Mouse (Mus musculus) liver, postnatal 0 days (tissue): Measurements from ENCODE around the gene Bbx. TPM values are rescaled to one million over a fixed set of nuclear protein-coding genes. Genes with fewer than 3 reads are reported as not detected.
A peak's percentile ranks its signal among the peaks of the same experiment; 100 is the strongest.

Experiments
- ATAC-seq: fragments of 200-750 bp; cut with Nextera tagmentation; 2 replicates; pipeline ENCODE4 v1.8.0; 2017; ENCODE audit warnings: mild to moderate bottlenecking, moderate library complexity
- DNase-seq: peaks from one replicate; pipeline ENCODE4 v3.0.0-alpha.2; 2016
- H3K27ac ChIP-seq: fragments of 300-500 bp; sonication (generic); 2 replicates; pipeline ENCODE4 v1.5.1; 2014; ENCODE audit warnings: antibody characterized with exemption, moderate library complexity, mild to moderate bottlenecking, low read depth
- H3K27me3 ChIP-seq: fragments of 300-500 bp; sonication (generic); 2 replicates; pipeline ENCODE4 v1.6.1; 2014; ENCODE audit warnings: low read length, control low read depth, mixed read lengths; ENCODE audit not compliant: insufficient read depth
- H3K36me3 ChIP-seq: fragments of 300-500 bp; sonication (generic); replicated peaks from 2 replicates; pipeline ENCODE4 v1.6.1; 2014; ENCODE audit warnings: mild to moderate bottlenecking, control low read depth, low read length, moderate library complexity, mixed read lengths; ENCODE audit not compliant: insufficient read depth
- H3K4me1 ChIP-seq: fragments of 300-500 bp; sonication (generic); 2 replicates; pipeline ENCODE4 v1.6.1; 2014; ENCODE audit warnings: antibody characterized with exemption, mild to moderate bottlenecking, control low read depth; ENCODE audit not compliant: insufficient read depth
- H3K4me2 ChIP-seq: fragments of 300-500 bp; sonication (generic); 2 replicates; pipeline ENCODE4 v1.6.1; 2014; ENCODE audit warnings: low read depth, mild to moderate bottlenecking, low read length, moderate library complexity, mixed read lengths
- H3K4me3 ChIP-seq: fragments of 300-500 bp; sonication (generic); 2 replicates; pipeline ENCODE4 v1.5.1; 2014; ENCODE audit warnings: low read depth, low read length
- H3K9ac ChIP-seq: fragments of 300-500 bp; sonication (generic); replicated peaks from 2 replicates; pipeline ENCODE4 v1.6.1; 2014; ENCODE audit warnings: mild to moderate bottlenecking, moderate library complexity
- H3K9me3 ChIP-seq: fragments of 300-500 bp; sonication (generic); 2 replicates; pipeline ENCODE4 v1.6.1; 2016; ENCODE audit warnings: mild to moderate bottlenecking, control low read depth, low read length, mixed read lengths
- CTCF ChIP-seq: sonication (generic); IDR thresholded peaks from 2 replicates; pipeline ENCODE4 v1.5.1; 2016; ENCODE audit warnings: antibody characterized with exemption, low read depth
- EP300 ChIP-seq: IDR thresholded peaks from 2 replicates; pipeline ENCODE4 v1.6.1; 2016; ENCODE audit warnings: antibody characterized with exemption, low read depth, mild to moderate bottlenecking
- WGBS: fragments of 180-500 bp; shearing (Covaris S2); extraction: QIAGEN DNeasy Blood & Tissue Kit; methylation state at CpG from one replicate; pipeline ENCODE4 v1.1.7; 2014; ENCODE audit not compliant: insufficient replicate concordance; 5-methylcytosine and 5-hydroxymethylcytosine counted together
- polyA plus RNA-seq: library from polyadenylated mRNA; unstranded; fragments of >200 nt; fragmentation: Nextera tagmentation; extraction: Ambion mirVana; gene quantifications from 2 replicates; pipeline ENCODE4 v1.2.1, GENCODE M21; 2015

Gene Bbx
- polyA plus RNA-seq, 1 experiment from 2014 or later = 7.9 TPM

GRCm38 (mm10) chr16:50371460-50371859, 60.7 kb downstream of the Bbx start:
- DNase-seq = no peak
- Histone ChIP-seq H3K4me1 (no peaks in the 10 kb centered on the region), H3K9me3 (no peaks in the 10 kb centered on the region), H3K36me3 (no peaks in the 10 kb centered on the region), H3K27ac (no peak overlapping the region), H3K27me3 (no peaks in the 10 kb centered on the region), H3K9ac (no peak overlapping the region), H3K4me3 (no peak overlapping the region), H3K4me2 (no peak overlapping the region)
- ATAC-seq = no peak
- WGBS = 61% methylated on average over 3 of the region's 3 CpGs
- TF ChIP-seq CTCF (no peak), EP300 (no peak)

- no peaks in the 10 kb centered on the region for H3K9me3 ChIP-seq
- H3K4me1 ChIP-seq = no peaks in the 10 kb centered on the region
- TF ChIP-seq EP300 (no peak), CTCF (no peak)
- H3K4me3 ChIP-seq = no peak overlapping the region
- no peak overlapping the region for H3K9ac ChIP-seq
- H3K27me3 ChIP-seq = no peaks in the 10 kb centered on the region
- no peak for ATAC-seq
- no peak for DNase-seq
- H3K36me3 ChIP-seq = no peaks in the 10 kb centered on the region
- no peak overlapping the region for H3K27ac ChIP-seq
- WGBS = 45% methylated on average over 2 of the region's 2 CpGs
- no peak overlapping the region for H3K4me2 ChIP-seq
Observed at GRCm38 (mm10) chr16:50370423-50370822, 61.8 kb downstream of the Bbx start.

GRCm38 (mm10) chr16:50366556-50366955, 65.6 kb downstream of the Bbx start:
- Histone ChIP-seq H3K27ac (no peak overlapping the region), H3K4me2 (no peak overlapping the region), H3K4me1 (peaks cover 2% of the 10 kb centered on the region; the same call in 1 of the 2 replicates), H3K9me3 (no peaks in the 10 kb centered on the region), H3K9ac (no peak overlapping the region), H3K4me3 (no peak overlapping the region), H3K27me3 (no peaks in the 10 kb centered on the region), H3K36me3 (no peaks in the 10 kb centered on the region)
- 40% methylated on average over 5 of the region's 5 CpGs for WGBS
- DNase-seq = no peak
- no peak for ATAC-seq
- TF ChIP-seq CTCF = no peak
- no peak for TF ChIP-seq EP300

- TF ChIP-seq CTCF = no peak
- peak; percentile 18; the same call in 1 of the 2 replicates for TF ChIP-seq EP300
- H3K27ac ChIP-seq = peak overlapping the region; percentile 70
- peak overlapping the region; percentile 48 for H3K4me3 ChIP-seq
- H3K4me2 ChIP-seq = peak overlapping the region; percentile 59
- no peaks in the 10 kb centered on the region for H3K36me3 ChIP-seq
- ATAC-seq (peak; percentile 96), DNase-seq (peak; percentile 63)
- H3K27me3 ChIP-seq = no peaks in the 10 kb centered on the region
- WGBS = 8% methylated on average over 11 of the region's 11 CpGs
- H3K4me1 ChIP-seq = peaks cover 2% of the 10 kb centered on the region; the same call in 1 of the 2 replicates
- no peaks in the 10 kb centered on the region for H3K9me3 ChIP-seq
- peak overlapping the region; percentile 35; the same call in 1 of the 2 replicates for H3K9ac ChIP-seq
Observed at GRCm38 (mm10) chr16:50364189-50365059, 67.8 kb downstream of the Bbx start.

GRCm38 (mm10) chr16:50363443-50364188, 68.6 kb downstream of the Bbx start:
- peak overlapping the region; percentile 35; the same call in 1 of the 2 replicates for H3K9ac ChIP-seq
- ATAC-seq (peak; percentile 73), DNase-seq (peak; percentile 21)
- H3K4me2 ChIP-seq = peak overlapping the region; percentile 59
- peaks cover 2% of the 10 kb centered on the region; the same call in 1 of the 2 replicates for H3K4me1 ChIP-seq
- H3K27ac ChIP-seq = peak overlapping the region; percentile 70
- no peaks in the 10 kb centered on the region for H3K36me3 ChIP-seq
- peak overlapping the region; percentile 48 for H3K4me3 ChIP-seq
- H3K27me3 ChIP-seq = no peaks in the 10 kb centered on the region
- no peak for TF ChIP-seq CTCF
- no peak for TF ChIP-seq EP300
- no peaks in the 10 kb centered on the region for H3K9me3 ChIP-seq
- 49% methylated on average over 17 of the region's 17 CpGs for WGBS

- Histone ChIP-seq H3K4me1 (peaks cover 2% of the 10 kb centered on the region; the same call in 1 of the 2 replicates), H3K4me3 (no peak overlapping the region), H3K9ac (no peak overlapping the region), H3K27ac (no peak overlapping the region), H3K4me2 (no peak overlapping the region), H3K36me3 (no peaks in the 10 kb centered on the region), H3K9me3 (no peaks in the 10 kb centered on the region), H3K27me3 (no peaks in the 10 kb centered on the region)
- TF ChIP-seq EP300 (no peak), CTCF (no peak)
- 73% methylated on average over 7 of the region's 7 CpGs for WGBS
- no peak for DNase-seq
- no peak for ATAC-seq
Observed at GRCm38 (mm10) chr16:50360631-50361030, 71.6 kb downstream of the Bbx start.
